Mouse (Mus musculus) heart, embryonic 13.5 days (tissue): ENCODE measurements around the gene Atp8a1. TPM values are rescaled to one million over a fixed set of nuclear protein-coding genes. Genes with fewer than 3 reads are reported as not detected.

Source experiments
- ATAC-seq: fragments of 200-750 bp; cut with Nextera tagmentation; 2 replicates; pipeline ENCODE4 v1.8.0; 2017; ENCODE audit warnings: moderate TSS enrichment; ENCODE audit not compliant: insufficient number of reproducible peaks, low FRiP score, low TSS enrichment; ENCODE audit errors: extremely low read depth
- H3K27ac ChIP-seq: fragments of 300-500 bp; sonication (generic); replicated peaks from 2 replicates; pipeline ENCODE4 v1.5.1; 2015; ENCODE audit warnings: moderate library complexity, mild to moderate bottlenecking, inconsistent platforms
- H3K27me3 ChIP-seq: fragments of 300-500 bp; sonication (generic); replicated peaks from 2 replicates; pipeline ENCODE4 v1.6.1; 2015; ENCODE audit warnings: mild to moderate bottlenecking, inconsistent platforms
- H3K36me3 ChIP-seq: fragments of 300-500 bp; sonication (generic); 2 replicates; pipeline ENCODE4 v1.6.1; 2015; ENCODE audit warnings: mild to moderate bottlenecking, inconsistent platforms
- H3K4me1 ChIP-seq: fragments of 300-500 bp; sonication (generic); 2 replicates; pipeline ENCODE4 v1.6.1; 2015; ENCODE audit warnings: inconsistent platforms
- H3K4me2 ChIP-seq: fragments of 300-500 bp; sonication (generic); 2 replicates; pipeline ENCODE4 v1.6.1; 2015; ENCODE audit warnings: inconsistent platforms, mild to moderate bottlenecking, moderate library complexity
- H3K4me3 ChIP-seq: fragments of 300-500 bp; sonication (generic); 2 replicates; pipeline ENCODE4 v1.5.1; 2015; ENCODE audit warnings: moderate library complexity, mild to moderate bottlenecking, inconsistent platforms
- H3K9ac ChIP-seq: fragments of 300-500 bp; sonication (generic); 2 replicates; pipeline ENCODE4 v1.6.1; 2015; ENCODE audit warnings: inconsistent platforms, mild to moderate bottlenecking, moderate library complexity
- H3K9me3 ChIP-seq: fragments of 300-500 bp; sonication (generic); 2 replicates; pipeline ENCODE4 v1.6.1; 2016; ENCODE audit warnings: inconsistent platforms
- WGBS: fragments of 180-500 bp; shearing (Covaris S2); methylation state at CpG from one replicate; pipeline ENCODE4 v1.1.7; 2015; ENCODE audit warnings: mixed read lengths; 5-methylcytosine and 5-hydroxymethylcytosine counted together
- polyA plus RNA-seq: library from polyadenylated mRNA; unstranded; fragments of >200 nt; fragmentation: Nextera tagmentation; extraction: Ambion mirVana; gene quantifications from 2 replicates; pipeline ENCODE4 v1.2.1, GENCODE M21; 2015

The Atp8a1 gene
- polyA plus RNA-seq = 6.8 and 8.1 TPM in 2 replicates

DNA sequence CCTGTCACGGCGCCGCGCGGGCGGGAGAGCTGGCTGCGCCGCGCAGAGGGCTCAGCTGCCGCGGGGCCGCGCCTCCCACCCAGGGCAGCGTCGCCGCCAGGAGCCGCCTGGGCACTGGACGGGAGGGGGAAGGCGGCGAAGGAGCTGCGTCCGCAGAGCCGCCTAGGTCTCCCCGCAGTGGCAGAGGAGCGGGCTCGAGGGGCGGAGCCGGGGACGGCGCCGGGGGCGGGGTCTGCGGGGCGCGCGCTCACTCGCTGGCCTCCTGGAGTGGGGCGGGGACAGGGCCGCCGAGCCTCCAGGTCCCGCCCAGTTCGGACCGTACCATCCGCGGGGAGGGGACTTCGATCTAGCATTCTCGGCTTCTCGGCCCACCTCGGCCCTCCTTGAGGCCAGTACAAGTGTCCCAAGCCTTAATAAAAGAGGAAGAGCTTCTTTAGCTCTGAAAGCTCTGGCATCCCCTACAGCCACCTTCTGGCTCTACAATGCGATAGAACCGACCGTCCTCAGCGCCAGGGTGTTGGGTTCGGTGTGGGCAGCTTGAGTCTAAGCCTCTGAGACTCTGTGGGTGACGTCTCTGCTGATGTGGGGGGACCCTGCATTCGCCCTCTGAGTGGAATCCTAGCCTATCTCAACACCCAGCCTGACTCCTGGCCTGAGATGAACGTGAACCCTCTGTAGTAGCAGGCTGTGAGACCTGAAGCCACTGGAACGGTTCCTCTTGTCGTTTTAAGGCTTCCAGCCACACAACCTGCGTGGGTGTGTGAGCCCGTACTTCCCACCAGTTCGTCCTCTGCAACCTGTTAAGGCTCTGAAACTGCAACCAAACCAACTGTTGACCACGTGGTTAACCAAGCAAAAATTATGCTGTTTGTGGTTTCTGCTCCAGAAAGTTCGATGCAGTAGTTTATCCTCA lies at the start of gene Atp8a1:
Gene Atp8a1 (minus strand): TSS at position 182 of the 913 bp plus-strand sequence.
- H3K27me3 ChIP-seq = no peaks in the 10 kb centered on the region
- peak; percentile 96 for ATAC-seq
- no peaks in the 10 kb centered on the region for H3K9me3 ChIP-seq
- H3K36me3 ChIP-seq = no peaks in the 10 kb centered on the region
- peak within 1 kb of the TSS; percentile 94 for H3K4me2 ChIP-seq
- H3K9ac ChIP-seq = peak within 1 kb of the TSS; percentile 85
- H3K4me3 ChIP-seq = peak within 1 kb of the TSS; percentile 81
- H3K27ac ChIP-seq = peak within 1 kb of the TSS; percentile 85
- H3K4me1 ChIP-seq = peaks cover 39% of the 10 kb centered on the region
- WGBS = 2% methylated on average over 43 of the region's 64 CpGs

DNA sequence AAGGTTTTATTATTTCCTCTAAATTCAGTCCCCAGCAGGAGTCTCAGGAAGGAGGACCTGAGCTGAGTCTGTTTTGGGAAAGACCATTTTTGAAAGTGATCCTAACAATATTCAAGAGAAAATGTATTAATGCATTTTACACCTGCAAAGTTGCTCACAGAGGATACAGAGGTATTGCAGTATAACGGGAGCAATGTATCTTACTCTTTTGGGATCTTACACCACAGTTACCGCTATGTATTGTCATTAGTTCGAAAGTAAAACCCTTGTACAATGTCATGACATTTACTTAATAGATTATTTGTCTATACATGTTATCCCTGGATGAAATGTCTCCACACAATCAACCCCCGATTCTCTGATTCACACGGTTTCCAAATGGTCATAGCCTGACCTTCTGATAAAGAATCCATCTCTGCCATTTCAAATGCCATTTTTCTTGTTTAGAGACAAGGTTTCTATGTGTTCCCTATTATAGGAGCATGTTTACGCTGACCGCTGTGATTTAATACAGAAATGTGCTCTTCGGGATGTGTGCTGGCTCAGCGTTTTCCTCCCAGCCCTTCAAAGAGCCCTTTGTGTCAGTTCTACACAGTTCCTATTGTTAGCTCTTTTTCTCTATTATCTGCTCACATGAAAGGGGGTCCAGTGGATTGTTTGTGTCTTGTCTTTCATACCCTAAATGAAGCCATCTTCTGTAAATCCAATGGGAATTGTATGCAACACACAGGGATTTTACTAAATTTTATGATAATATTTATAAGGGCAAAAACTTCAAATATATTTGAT lies 37.4 kb upstream of the Atp8a1 start:
- H3K36me3 ChIP-seq = no peaks in the 10 kb centered on the region
- no peak overlapping the region for H3K27ac ChIP-seq
- no peak overlapping the region for H3K9ac ChIP-seq
- H3K4me1 ChIP-seq = no peaks in the 10 kb centered on the region
- no peak overlapping the region for H3K4me3 ChIP-seq
- no peaks in the 10 kb centered on the region for H3K27me3 ChIP-seq
- H3K4me2 ChIP-seq = no peak overlapping the region
- no peak for ATAC-seq
- H3K9me3 ChIP-seq = no peaks in the 10 kb centered on the region
- WGBS = 79% methylated on average over 9 of the region's 9 CpGs

DNA sequence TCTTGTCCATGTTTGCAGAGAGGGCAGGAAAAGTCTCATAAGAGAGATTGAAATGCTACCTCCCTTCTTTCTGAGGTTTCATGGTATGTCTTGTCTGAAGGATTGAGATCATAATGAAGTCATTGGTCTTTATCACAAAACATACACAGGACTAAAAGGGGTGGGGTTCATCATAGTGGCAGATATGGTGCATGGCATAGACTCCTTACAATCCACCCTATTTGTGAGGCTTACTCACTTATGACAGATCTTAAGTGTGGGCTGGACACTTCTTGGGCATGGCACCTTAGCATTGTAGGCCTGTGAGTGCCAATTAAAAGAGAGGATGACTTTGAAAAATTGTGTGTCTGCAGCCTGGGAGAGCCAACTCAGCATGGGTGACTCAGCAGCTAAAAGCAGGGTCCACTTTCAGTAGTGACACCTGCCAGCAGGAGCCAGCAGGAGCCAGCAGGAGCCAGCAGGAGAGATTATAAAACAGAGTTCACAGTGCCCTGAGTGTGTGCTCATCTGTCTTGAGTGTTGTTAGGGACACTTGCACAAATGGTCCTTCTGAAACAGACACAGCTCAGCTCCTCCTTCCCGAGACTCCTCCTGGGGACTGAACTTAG lies 36.4 kb upstream of the Atp8a1 start:
- ATAC-seq = no peak
- Histone ChIP-seq H3K9me3 (no peaks in the 10 kb centered on the region), H3K27ac (no peak overlapping the region), H3K9ac (no peak overlapping the region), H3K4me2 (no peak overlapping the region), H3K36me3 (no peaks in the 10 kb centered on the region), H3K4me3 (no peak overlapping the region), H3K27me3 (no peaks in the 10 kb centered on the region), H3K4me1 (no peaks in the 10 kb centered on the region)
- WGBS = 54% methylated on average over 1 of the region's 1 CpGs

DNA sequence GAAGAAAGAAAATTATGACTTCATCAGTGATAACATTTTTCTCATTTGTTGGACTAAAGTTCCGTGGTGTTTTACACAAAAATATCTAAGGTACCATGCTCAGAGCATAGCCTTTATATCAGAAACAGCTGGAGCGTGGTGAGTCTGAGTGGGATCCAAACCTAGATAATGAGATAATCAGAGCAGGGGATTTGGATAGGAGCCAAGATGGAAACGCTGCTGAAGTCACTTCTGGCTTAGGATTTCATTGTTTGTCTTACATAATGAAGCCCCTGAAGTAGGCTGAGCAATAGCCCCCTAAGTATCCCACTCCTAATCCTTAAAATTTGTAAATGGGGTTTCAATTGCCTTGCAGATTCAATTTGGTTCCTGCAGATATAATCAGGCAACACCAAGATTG lies 24.2 kb upstream of the Atp8a1 start:
- 26% methylated on average over 3 of the region's 3 CpGs for WGBS
- no peak overlapping the region for H3K9ac ChIP-seq

DNA sequence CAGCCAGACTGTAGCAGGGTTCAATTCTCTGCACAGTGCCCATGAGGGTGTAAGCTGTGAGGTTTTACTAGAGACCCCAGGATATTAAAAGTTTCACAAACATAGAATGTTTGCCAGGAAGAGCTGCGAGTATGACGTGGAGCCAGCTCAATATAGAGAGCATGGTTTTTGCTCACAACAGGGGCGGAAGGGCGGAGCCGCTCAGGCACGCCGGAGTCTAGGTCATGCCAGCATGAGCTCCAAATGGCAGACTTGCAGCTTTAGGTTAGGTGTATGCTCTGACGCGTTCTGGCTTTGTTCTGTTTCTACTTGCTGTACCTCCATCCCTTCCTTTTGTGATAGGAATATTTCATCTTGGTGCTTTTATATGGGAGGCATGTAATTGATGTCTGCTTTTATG lies 19.0 kb upstream of the Atp8a1 start:
- 70% methylated on average over 9 of the region's 9 CpGs for WGBS
- no peak overlapping the region for H3K4me3 ChIP-seq
- peaks cover 5% of the 10 kb centered on the region for H3K4me1 ChIP-seq
- no peak for ATAC-seq
- no peaks in the 10 kb centered on the region for H3K9me3 ChIP-seq
- no peaks in the 10 kb centered on the region for H3K27me3 ChIP-seq
- no peak overlapping the region for H3K4me2 ChIP-seq
- H3K36me3 ChIP-seq = no peaks in the 10 kb centered on the region
- no peak overlapping the region for H3K27ac ChIP-seq
- no peak overlapping the region for H3K9ac ChIP-seq

More for the DNA sequence above, 24.2 kb upstream of the Atp8a1 start:
- Histone ChIP-seq H3K27ac (no peak overlapping the region), H3K27me3 (no peaks in the 10 kb centered on the region), H3K4me3 (no peak overlapping the region), H3K4me1 (peaks cover 5% of the 10 kb centered on the region), H3K4me2 (no peak overlapping the region), H3K36me3 (no peaks in the 10 kb centered on the region), H3K9me3 (no peaks in the 10 kb centered on the region)
- ATAC-seq = no peak

DNA sequence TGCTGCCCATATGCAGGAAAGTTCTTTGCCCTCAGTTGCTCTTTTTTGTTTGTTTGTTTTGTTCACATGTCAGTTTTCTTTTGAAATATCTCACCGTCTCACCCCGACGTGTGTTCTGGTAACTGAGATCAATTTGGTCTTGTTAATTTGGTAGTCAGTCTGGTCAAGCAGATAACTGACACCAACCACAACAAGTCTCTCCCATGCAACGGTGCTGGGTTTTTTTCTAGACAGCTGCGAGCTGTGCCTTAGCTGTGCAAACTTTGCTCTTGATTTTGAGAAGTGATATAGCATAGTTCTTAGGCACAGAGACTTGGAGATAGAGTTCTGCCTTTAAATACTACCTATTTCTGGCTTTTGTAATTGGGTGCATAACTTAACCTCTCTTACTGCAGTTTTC lies 18.4 kb upstream of the Atp8a1 start:
- Histone ChIP-seq H3K4me2 (no peak overlapping the region), H3K27me3 (no peaks in the 10 kb centered on the region), H3K4me3 (no peak overlapping the region), H3K9ac (no peak overlapping the region), H3K36me3 (no peaks in the 10 kb centered on the region), H3K9me3 (no peaks in the 10 kb centered on the region), H3K4me1 (peaks cover 5% of the 10 kb centered on the region), H3K27ac (no peak overlapping the region)
- 61% methylated on average over 5 of the region's 5 CpGs for WGBS
- ATAC-seq = no peak

DNA sequence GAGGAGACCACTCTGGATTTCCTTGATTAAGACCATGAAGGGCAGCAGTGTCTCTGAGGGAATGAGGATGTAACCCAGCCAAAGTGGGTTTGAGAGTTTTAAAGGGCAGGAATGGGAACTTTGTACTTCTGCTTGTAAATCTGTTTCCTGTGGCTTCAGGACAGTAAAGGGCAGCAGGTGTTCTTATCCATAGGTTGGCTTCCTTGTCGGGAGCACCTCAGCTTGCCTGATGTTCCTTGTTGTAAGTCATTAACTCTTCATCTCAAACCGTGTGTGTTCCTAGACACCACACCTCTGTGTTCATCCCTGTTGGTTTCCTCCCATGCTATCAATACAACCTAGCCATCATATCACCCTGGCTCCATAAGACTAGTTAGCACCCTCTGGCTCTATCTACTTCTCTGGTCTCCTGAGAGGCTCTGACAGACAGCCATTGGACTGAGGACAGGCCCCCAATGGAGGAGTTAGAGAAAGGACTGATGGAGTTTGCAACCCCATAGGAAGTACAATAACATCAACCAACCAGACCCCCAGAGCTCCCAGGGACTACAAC lies 17.4 kb upstream of the Atp8a1 start:
- H3K4me1 ChIP-seq = peaks cover 5% of the 10 kb centered on the region
- H3K4me2 ChIP-seq = no peak overlapping the region
- H3K27me3 ChIP-seq = no peaks in the 10 kb centered on the region
- H3K4me3 ChIP-seq = no peak overlapping the region
- no peaks in the 10 kb centered on the region for H3K36me3 ChIP-seq
- no peaks in the 10 kb centered on the region for H3K9me3 ChIP-seq
- ATAC-seq = no peak
- 73% methylated on average over 2 of the region's 2 CpGs for WGBS
- H3K27ac ChIP-seq = no peak overlapping the region
- no peak overlapping the region for H3K9ac ChIP-seq

DNA sequence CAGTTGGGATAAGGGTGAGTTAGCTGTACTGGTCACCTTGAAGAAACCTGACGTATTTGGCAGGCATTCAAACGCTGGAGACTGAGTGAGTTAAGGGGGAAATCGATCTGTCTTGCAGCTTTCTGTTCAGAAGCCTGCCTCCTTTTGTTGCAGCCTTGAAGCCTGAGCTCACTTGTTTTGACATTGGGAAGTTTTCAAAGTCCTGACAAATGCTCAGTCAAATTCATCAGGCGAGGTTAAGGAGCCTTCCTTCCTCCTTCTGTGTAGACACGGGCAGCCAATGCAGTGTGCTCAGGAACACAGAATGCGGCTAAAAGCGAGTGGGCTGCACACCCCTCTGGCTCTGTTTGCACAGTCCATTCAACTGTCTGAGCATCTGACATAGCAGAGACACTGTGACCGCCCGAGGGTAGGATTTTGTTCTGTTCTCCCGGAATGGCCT lies 16.7 kb upstream of the Atp8a1 start:
- Histone ChIP-seq H3K4me3 (no peak overlapping the region), H3K4me2 (no peak overlapping the region), H3K36me3 (no peaks in the 10 kb centered on the region), H3K27ac (no peak overlapping the region), H3K9ac (no peak overlapping the region), H3K9me3 (no peaks in the 10 kb centered on the region), H3K27me3 (no peaks in the 10 kb centered on the region), H3K4me1 (peaks cover 5% of the 10 kb centered on the region)
- 64% methylated on average over 10 of the region's 10 CpGs for WGBS
- ATAC-seq = no peak

DNA sequence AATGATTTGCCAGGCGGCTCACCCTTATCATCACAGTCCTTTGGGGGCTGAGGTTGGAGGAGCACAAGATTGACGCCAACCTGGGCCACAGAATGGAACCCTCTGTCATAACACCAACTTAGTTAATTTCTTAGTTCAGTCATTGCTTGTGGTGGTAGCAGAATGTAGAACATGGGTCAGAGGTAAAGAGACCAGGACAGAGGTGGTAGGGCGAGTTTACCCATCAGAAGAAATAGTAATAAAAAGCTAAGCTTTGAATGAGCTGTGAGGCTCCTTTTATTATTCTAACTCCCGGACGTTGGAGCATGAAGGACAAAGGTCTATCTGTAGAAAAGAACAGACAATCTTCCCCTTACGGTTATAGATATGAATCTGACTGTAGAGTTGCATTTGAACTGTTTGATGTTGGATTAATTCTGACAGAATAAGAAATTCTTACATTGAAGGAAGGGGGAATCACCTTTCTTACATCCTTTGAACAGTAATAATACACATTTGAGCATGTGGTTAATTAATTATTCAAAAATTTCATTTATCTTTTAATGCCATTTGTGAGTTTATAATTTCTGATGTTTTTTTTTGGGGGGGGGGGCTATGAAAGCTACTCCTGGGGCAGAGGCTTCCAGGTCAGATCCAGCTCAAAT lies 7.9 kb upstream of the Atp8a1 start:
- Histone ChIP-seq H3K4me1 (no peaks in the 10 kb centered on the region), H3K4me3 (no peak overlapping the region), H3K36me3 (no peaks in the 10 kb centered on the region), H3K27ac (no peak overlapping the region), H3K9ac (no peak overlapping the region), H3K9me3 (no peaks in the 10 kb centered on the region), H3K4me2 (no peak overlapping the region), H3K27me3 (no peaks in the 10 kb centered on the region)
- WGBS = 76% methylated on average over 6 of the region's 6 CpGs
- ATAC-seq = no peak

DNA sequence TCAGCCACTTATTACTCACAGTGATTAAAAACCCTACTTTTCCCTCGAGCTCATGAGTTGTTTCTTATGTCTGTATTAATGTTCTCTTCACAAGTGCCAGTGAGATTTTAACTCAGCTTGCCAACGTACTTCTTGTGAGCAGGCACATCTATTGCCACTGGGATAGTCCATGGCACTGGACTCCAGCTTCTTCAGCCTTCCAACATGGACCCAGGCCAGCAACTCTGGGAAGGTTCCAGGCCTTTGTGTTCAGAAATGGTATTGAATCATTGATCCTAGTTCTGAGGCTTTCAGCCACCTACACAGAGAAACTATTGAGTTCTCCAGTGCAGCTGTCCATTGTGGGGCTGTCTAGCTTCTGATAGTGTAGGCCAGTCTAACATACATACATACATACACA lies 5.6 kb upstream of the Atp8a1 start:
- no peak for ATAC-seq
- H3K9ac ChIP-seq = no peak overlapping the region
- H3K4me3 ChIP-seq = no peak overlapping the region
- H3K36me3 ChIP-seq = no peaks in the 10 kb centered on the region
- no peak overlapping the region for H3K4me2 ChIP-seq
- WGBS = 71% methylated on average over 2 of the region's 2 CpGs
- no peaks in the 10 kb centered on the region for H3K27me3 ChIP-seq
- no peak overlapping the region for H3K27ac ChIP-seq
- no peaks in the 10 kb centered on the region for H3K9me3 ChIP-seq
- H3K4me1 ChIP-seq = peaks cover 6% of the 10 kb centered on the region

DNA sequence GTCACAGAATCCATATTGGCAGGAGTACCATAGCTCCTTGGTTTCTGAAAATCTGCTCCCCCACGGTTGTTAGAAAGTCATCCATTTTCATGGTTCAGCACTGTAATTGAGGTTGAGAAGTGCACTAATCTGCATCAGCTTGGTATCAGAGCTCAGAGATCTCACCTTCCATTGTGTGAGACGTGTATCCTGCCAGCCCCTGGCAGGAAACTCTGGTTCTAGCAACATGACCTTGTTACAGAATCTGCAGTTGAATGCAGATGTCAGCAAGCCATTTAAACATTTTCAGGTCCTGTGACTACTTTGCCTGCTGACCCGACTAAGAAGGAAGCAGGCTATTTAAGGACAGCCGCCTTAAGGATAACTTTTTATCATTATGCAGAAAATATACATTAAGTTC lies 2.2 kb upstream of the Atp8a1 start:
- Histone ChIP-seq H3K27ac (no peak overlapping the region), H3K4me3 (no peak overlapping the region)
- WGBS = 57% methylated on average over 4 of the region's 4 CpGs

More for the DNA sequence above, 2.2 kb upstream of the Atp8a1 start:
- Histone ChIP-seq H3K9ac (no peak overlapping the region), H3K4me1 (peaks cover 30% of the 10 kb centered on the region), H3K36me3 (no peaks in the 10 kb centered on the region), H3K9me3 (no peaks in the 10 kb centered on the region), H3K4me2 (no peak overlapping the region), H3K27me3 (no peaks in the 10 kb centered on the region)
- no peak for ATAC-seq
